Comparison of ENCODE assay signal across 8 mouse cellular contexts in genomic region chr11:53736771-53737572, GRCm38 (mm10). TPM values are rescaled to one million over a fixed set of nuclear protein-coding genes. Genes with fewer than 3 reads are reported as not detected.
DNase-seq lines count a peak whose midpoint lies in the region; ATAC-seq and TF ChIP-seq lines count a peak whose summit lies in the region.

No protein-coding gene starts in this region.

- TF ChIP-seq CTCF in cortical plate, adult 2 months (IDR thresholded peaks at IDR 0.05; ENCODE audit: extremely low read depth, insufficient read depth, low read length): peak; percentile 52
- peak; percentile 89 for TF ChIP-seq CTCF in intestine, postnatal 0 days (IDR thresholded peaks at IDR 0.05; ENCODE audit: low read depth)

- peak; percentile 34 for DNase-seq in cerebellum, adult 11 months
- peak; percentile 60 for DNase-seq in gastrocnemius, postnatal 25 days
- peak; percentile 62 to 91 for DNase-seq in left cerebral cortex, postnatal 25 days (ENCODE audit: low spot score in 2 of 2)
- peak; percentile 73 for DNase-seq in midbrain, embryonic 10.5 days (ENCODE audit: low spot score)
- peak; percentile 79 for DNase-seq in skeletal muscle tissue, adult 2 months (ENCODE audit: low read depth, low spot score)

- intact Hi-C loops in left cerebral cortex, postnatal 25 days (cut with DNase I): loop anchor here (2.0 to 5.0 kb wide), 3 partner anchors 114 to 266 kb away; partner anchors contain the start of gene Gm9837

- no peak overlapping the region for H3K4me3 ChIP-seq in cortical plate, adult 2 months (ENCODE audit: insufficient read depth, low read length)
- H3K4me3 ChIP-seq in intestine, postnatal 0 days (ENCODE audit: low read depth, low read length): no peak overlapping the region
- H3K4me3 ChIP-seq in midbrain, embryonic 10.5 days: no peak overlapping the region

- ATAC-seq in cerebellum, adult (ENCODE audit: insufficient number of reproducible peaks, low FRiP score, low TSS enrichment): no peak
- ATAC-seq in intestine, postnatal 0 days: peak; percentile 74

- H3K4me2 ChIP-seq in intestine, postnatal 0 days (replicated peaks; ENCODE audit: low read depth): no peak overlapping the region

- H3K9ac ChIP-seq in intestine, postnatal 0 days (ENCODE audit: low read depth, low read length): no peak overlapping the region

- no peaks in the 10 kb centered on the region for H3K9me3 ChIP-seq in intestine, postnatal 0 days (ENCODE audit: control insufficient read depth)
- no peaks in the 10 kb centered on the region for H3K9me3 ChIP-seq in midbrain, embryonic 10.5 days (replicated peaks)

- H3K27me3 ChIP-seq in intestine, postnatal 0 days (replicated peaks; ENCODE audit: control insufficient read depth, insufficient read depth, low read length): no peaks in the 10 kb centered on the region
- H3K27me3 ChIP-seq in midbrain, embryonic 10.5 days (ENCODE audit: low read depth, poor library complexity, severe bottlenecking): no peaks in the 10 kb centered on the region

- no peaks in the 10 kb centered on the region for H3K36me3 ChIP-seq in intestine, postnatal 0 days (ENCODE audit: control insufficient read depth, insufficient read depth)
- H3K36me3 ChIP-seq in midbrain, embryonic 10.5 days: no peaks in the 10 kb centered on the region

- no peak overlapping the region for H3K27ac ChIP-seq in cortical plate, adult 2 months (ENCODE audit: insufficient read depth, low read length)
- no peak overlapping the region for H3K27ac ChIP-seq in intestine, postnatal 0 days (ENCODE audit: low read depth, low read length)
- no peak overlapping the region for H3K27ac ChIP-seq in midbrain, embryonic 10.5 days (replicated peaks)

- TF ChIP-seq POLR2A in cortical plate, adult 2 months (IDR thresholded peaks at IDR 0.05; ENCODE audit: extremely low read depth, insufficient read depth, low read length): no peak

- H3K4me1 ChIP-seq in cortical plate, adult 2 months (ENCODE audit: control insufficient read depth, insufficient read depth, low read length): no peaks in the 10 kb centered on the region
- no peaks in the 10 kb centered on the region for H3K4me1 ChIP-seq in intestine, postnatal 0 days (replicated peaks; ENCODE audit: control insufficient read depth, insufficient read depth, low read length)
- no peaks in the 10 kb centered on the region for H3K4me1 ChIP-seq in midbrain, embryonic 10.5 days

- 52% methylated on average over 14 of the region's 14 CpGs for WGBS in intestine, postnatal 0 days
- 49% methylated on average over 14 of the region's 14 CpGs for WGBS in midbrain, embryonic 10.5 days

RNA-seq across cellular contexts. Expression of gene Il5, which starts 16.4 kb away (rescaled TPM):
- polyA plus RNA-seq in cortical plate, adult 2 months (2012; rRNA removed): 0.15 and 0.34 TPM in 2 replicates
- total RNA-seq in gastrocnemius, postnatal 25 days (2021): not detected
- not detected in 2 replicates for polyA plus RNA-seq in intestine, postnatal 0 days (2015; fragmentation: Nextera tagmentation; extraction: Ambion mirVana)
- not detected for total RNA-seq in left cerebral cortex, postnatal 25 days (2021)
- not detected in 2 replicates for polyA plus RNA-seq in midbrain, embryonic 10.5 days (2016; fragmentation: Nextera tagmentation; extraction: Ambion mirVana)

RNA-seq across cellular contexts. Expression of gene Rad50, which starts 29.9 kb away (rescaled TPM):
- 6.1 and 6.8 TPM in 2 replicates for polyA plus RNA-seq in cortical plate, adult 2 months (2012; rRNA removed)
- 1 to 10 TPM; 4.9 to 5.1 TPM for total RNA-seq in gastrocnemius, postnatal 25 days (2021)
- 15.6 and 19.3 TPM in 2 replicates for polyA plus RNA-seq in intestine, postnatal 0 days (2015; fragmentation: Nextera tagmentation; extraction: Ambion mirVana)
- 1 to 10 TPM; 9.2 to 9.6 TPM for total RNA-seq in left cerebral cortex, postnatal 25 days (2021)
- 21.2 and 22.6 TPM in 2 replicates for polyA plus RNA-seq in midbrain, embryonic 10.5 days (2016; fragmentation: Nextera tagmentation; extraction: Ambion mirVana)

RNA-seq across cellular contexts. Expression of gene Irf1, which starts 32.8 kb away (rescaled TPM):
- polyA plus RNA-seq in cortical plate, adult 2 months (2012; rRNA removed): 10.9 and 13.8 TPM in 2 replicates
- 1 to 10 TPM; 5.1 to 9.1 TPM for total RNA-seq in gastrocnemius, postnatal 25 days (2021)
- 64.3 and 76.1 TPM in 2 replicates for polyA plus RNA-seq in intestine, postnatal 0 days (2015; fragmentation: Nextera tagmentation; extraction: Ambion mirVana)
- 1 to 10 TPM; 5.9 to 6.8 TPM for total RNA-seq in left cerebral cortex, postnatal 25 days (2021)
- polyA plus RNA-seq in midbrain, embryonic 10.5 days (2016; fragmentation: Nextera tagmentation; extraction: Ambion mirVana): 3.6 and 3.8 TPM in 2 replicates

RNA-seq across cellular contexts. Expression of gene Gm17334, which starts 36.0 kb away (rescaled TPM):
- 1.4 and 2.3 TPM in 2 replicates for polyA plus RNA-seq in cortical plate, adult 2 months (2012; rRNA removed)
- total RNA-seq in gastrocnemius, postnatal 25 days (2021): not detected
- polyA plus RNA-seq in intestine, postnatal 0 days (2015; fragmentation: Nextera tagmentation; extraction: Ambion mirVana): 0.17 and 0.67 TPM in 2 replicates
- under 1 TPM in 1 of 2 experiments, not detected in 1; 0.96 TPM for total RNA-seq in left cerebral cortex, postnatal 25 days (2021)
- not detected in 2 replicates for polyA plus RNA-seq in midbrain, embryonic 10.5 days (2016; fragmentation: Nextera tagmentation; extraction: Ambion mirVana)
